Mouse (Mus musculus) testis, adult 2 months (tissue): ENCODE results near the gene Gstp2.

Source experiments
- CTCF ChIP-seq: fragments of 200-500 bp; IDR thresholded peaks from 2 replicates; pipeline ENCODE4 v1.5.1; 2012; ENCODE audit warnings: low read depth, mild to moderate bottlenecking, inconsistent platforms, low read length, moderate library complexity; ENCODE audit not compliant: control insufficient read depth, insufficient read depth, insufficient replicate concordance
- POLR2A ChIP-seq: fragments of 200-500 bp; IDR thresholded peaks from 2 replicates; pipeline ENCODE4 v1.6.1; 2012; ENCODE audit warnings: low read depth, mild to moderate bottlenecking, inconsistent platforms, low read length, moderate library complexity; ENCODE audit not compliant: control insufficient read depth

DNA sequence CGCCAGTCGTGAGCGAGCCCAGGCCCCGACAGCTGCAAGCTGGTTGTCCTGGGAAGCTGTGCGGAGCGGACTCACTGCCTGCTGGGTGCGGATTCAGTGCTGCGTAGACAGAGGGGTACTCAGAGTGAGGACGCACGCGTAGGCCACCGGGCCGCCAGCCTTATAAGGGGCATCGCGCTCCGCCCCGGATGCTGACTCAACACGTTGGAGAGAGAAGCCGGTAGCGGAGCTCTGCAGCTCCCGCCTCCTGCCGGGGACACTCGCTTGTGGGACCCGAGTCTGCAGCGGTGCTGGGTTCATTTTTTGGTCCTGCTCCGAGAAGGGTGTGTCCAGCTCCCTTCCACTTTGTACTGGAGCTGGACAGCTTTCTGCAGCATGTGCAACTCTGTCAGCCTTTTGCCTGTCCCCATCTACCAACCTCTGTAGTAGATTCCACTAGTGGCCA is 8.0 kb downstream of the Gstp2 start, which contains the start of gene Gstp1:
- peak; percentile 90 for TF ChIP-seq POLR2A
- TF ChIP-seq CTCF = no peak
